Mouse (Mus musculus) kidney, postnatal 25 days (tissue): ENCODE measurements around the gene Sim2.

Experiments
- DNase-seq, 2 experiments: peaks; one replicate each; pipeline ENCODE4 v3.0.0; 2021; ENCODE audit warnings: mixed read lengths in 2 of 2

Gene Sim2

GRCm38 (mm10) chr16:94096479-94096878, 11.7 kb downstream of the Sim2 start:
- no peak for DNase-seq

- DNase-seq: peak in 1 of 2 experiments; percentile 70
Measured at GRCm38 (mm10) chr16:94097724-94098455, 13.2 kb downstream of the Sim2 start.

GRCm38 (mm10) chr16:94113160-94113559, 28.4 kb downstream of the Sim2 start:
- DNase-seq: no peak

GRCm38 (mm10) chr16:94114693-94115092, 30.0 kb downstream of the Sim2 start:
- peak in 1 of 2 experiments; percentile 25 for DNase-seq

GRCm38 (mm10) chr16:94117333-94117732, 32.6 kb downstream of the Sim2 start:
- peak in 1 of 2 experiments; percentile 17 for DNase-seq

GRCm38 (mm10) chr16:94118394-94118793, 33.7 kb downstream of the Sim2 start:
- no peak for DNase-seq

- no peak for DNase-seq
Measured at GRCm38 (mm10) chr16:94122347-94122746, 37.6 kb downstream of the Sim2 start.

- peak; percentile 65 to 74 for DNase-seq
Measured at GRCm38 (mm10) chr16:94123247-94123646, 38.5 kb downstream of the Sim2 start.

GRCm38 (mm10) chr16:94125172-94125981, 40.6 kb downstream of the Sim2 start:
- DNase-seq: no peak

GRCm38 (mm10) chr16:94126200-94126599, 41.5 kb downstream of the Sim2 start:
- no peak for DNase-seq

GRCm38 (mm10) chr16:94128236-94128835, 43.6 kb downstream of the Sim2 start:
- DNase-seq: no peak

GRCm38 (mm10) chr16:94134218-94134617, 49.5 kb downstream of the Sim2 start:
- peak in 1 of 2 experiments; percentile 5 for DNase-seq

GRCm38 (mm10) chr16:94140746-94141145, 56.0 kb downstream of the Sim2 start:
- peak in 1 of 2 experiments; percentile 15 for DNase-seq

- DNase-seq: peak in 1 of 2 experiments; percentile 13
Measured at GRCm38 (mm10) chr16:94143325-94143724, 58.6 kb downstream of the Sim2 start.

- peak; percentile 14 to 64 for DNase-seq
Measured at GRCm38 (mm10) chr16:94148139-94148538, 63.4 kb downstream of the Sim2 start.

- DNase-seq: no peak
Measured at GRCm38 (mm10) chr16:94150125-94151103, 65.7 kb downstream of the Sim2 start.

- no peak for DNase-seq
Measured at GRCm38 (mm10) chr16:94155041-94155653, 70.4 kb downstream of the Sim2 start.

GRCm38 (mm10) chr16:94157819-94158218, 73.1 kb downstream of the Sim2 start:
- DNase-seq: no peak

GRCm38 (mm10) chr16:94162000-94162399, 77.3 kb downstream of the Sim2 start:
- no peak for DNase-seq

- DNase-seq: peak; percentile 60 to 79
Measured at GRCm38 (mm10) chr16:94163051-94163450, 78.3 kb downstream of the Sim2 start.

GRCm38 (mm10) chr16:94164236-94164635, 79.5 kb downstream of the Sim2 start:
- DNase-seq: peak in 1 of 2 experiments; percentile 41

- no peak for DNase-seq
Measured at GRCm38 (mm10) chr16:94164978-94165377, 80.2 kb downstream of the Sim2 start.
